Mouse (Mus musculus): Measurements from ENCODE around the gene Svep1. TPM values are rescaled to one million over a fixed set of nuclear protein-coding genes. Genes with fewer than 3 reads are reported as not detected.

Gene Svep1
- total and polyA plus RNA-seq, 2 experiments from 2014 or later, result 2.2 to 10.4 TPM

DNA sequence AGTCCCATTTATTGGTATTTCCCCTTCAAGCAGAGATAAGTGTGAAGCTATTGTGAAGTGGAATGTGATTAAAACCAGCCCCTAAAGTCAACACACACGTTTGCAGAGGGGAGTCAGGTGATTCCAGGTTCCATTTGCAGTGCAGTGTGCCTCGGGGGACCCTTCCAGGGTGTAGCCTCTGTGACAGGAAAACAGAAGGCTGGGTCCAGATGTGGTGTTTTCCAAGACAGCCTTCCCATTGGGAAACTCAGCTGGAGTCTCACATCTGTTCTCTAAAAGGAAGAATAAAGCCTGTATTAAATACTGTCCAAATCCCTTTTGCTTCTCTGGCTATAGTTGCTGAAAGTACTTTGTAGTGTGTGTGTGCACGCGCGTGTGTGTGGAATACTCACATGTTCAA lies 152.2 kb downstream of the Svep1 start:
- Histone ChIP-seq H3K4me2 (ENCODE audit: low read depth, low read length) (no peak overlapping the region), H3K36me3 (ENCODE audit: insufficient read depth, low read length) (no peaks in the 10 kb centered on the region), H3K27ac (no peak overlapping the region), H3K9me3 (ENCODE audit: low read length) (no peaks in the 10 kb centered on the region), H3K27me3 (ENCODE audit: insufficient read depth, low read length) (no peaks in the 10 kb centered on the region), H3K9ac (replicated peaks; ENCODE audit: low read length) (no peak overlapping the region), H3K4me1 (ENCODE audit: insufficient read depth, low read length) (no peaks in the 10 kb centered on the region), H3K4me3 (ENCODE audit: low read length) (no peak overlapping the region)
- DNase-seq (ENCODE audit: low spot score) (no peak), ATAC-seq (no peak)
- WGBS, result 70% methylated on average over 5 of the region's 5 CpGs
- TF ChIP-seq CTCF (IDR thresholded peaks at IDR 0.05; ENCODE audit: low read depth), result no peak

DNA sequence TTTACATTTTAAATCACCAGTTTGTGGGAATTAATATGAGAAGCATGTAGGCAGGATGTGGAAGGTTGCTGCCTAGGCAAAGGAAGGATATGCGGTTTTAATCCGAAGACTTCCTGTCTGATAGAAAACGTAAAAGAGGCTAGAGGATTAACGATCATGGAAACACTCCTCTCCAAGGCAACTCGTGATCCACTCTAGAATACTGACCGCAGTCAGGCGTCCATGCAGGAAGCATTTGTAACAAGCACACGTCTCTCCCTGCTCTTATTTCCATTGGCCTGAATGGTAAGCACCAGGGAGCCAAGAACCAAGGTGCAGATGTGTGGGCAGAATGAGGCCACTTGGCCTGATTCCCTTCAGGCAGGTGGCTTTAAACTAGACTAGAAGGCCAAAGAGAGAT lies 155.9 kb downstream of the Svep1 start:
- Histone ChIP-seq H3K4me2 (ENCODE audit: low read depth, low read length) (no peak overlapping the region), H3K4me3 (ENCODE audit: low read length) (no peak overlapping the region), H3K36me3 (ENCODE audit: insufficient read depth, low read length) (no peaks in the 10 kb centered on the region), H3K27me3 (ENCODE audit: insufficient read depth, low read length) (no peaks in the 10 kb centered on the region), H3K9me3 (ENCODE audit: low read length) (no peaks in the 10 kb centered on the region), H3K27ac (peak overlapping the region; percentile 55), H3K4me1 (ENCODE audit: insufficient read depth, low read length) (no peaks in the 10 kb centered on the region), H3K9ac (replicated peaks; ENCODE audit: low read length) (no peak overlapping the region)
- TF ChIP-seq CTCF (IDR thresholded peaks at IDR 0.05; ENCODE audit: low read depth), result no peak
- WGBS, result 65% methylated on average over 8 of the region's 8 CpGs
- peak; percentile 24 for DNase-seq (ENCODE audit: low spot score)
- peak; percentile 63; the same call in 1 of the 2 replicates for ATAC-seq

DNA sequence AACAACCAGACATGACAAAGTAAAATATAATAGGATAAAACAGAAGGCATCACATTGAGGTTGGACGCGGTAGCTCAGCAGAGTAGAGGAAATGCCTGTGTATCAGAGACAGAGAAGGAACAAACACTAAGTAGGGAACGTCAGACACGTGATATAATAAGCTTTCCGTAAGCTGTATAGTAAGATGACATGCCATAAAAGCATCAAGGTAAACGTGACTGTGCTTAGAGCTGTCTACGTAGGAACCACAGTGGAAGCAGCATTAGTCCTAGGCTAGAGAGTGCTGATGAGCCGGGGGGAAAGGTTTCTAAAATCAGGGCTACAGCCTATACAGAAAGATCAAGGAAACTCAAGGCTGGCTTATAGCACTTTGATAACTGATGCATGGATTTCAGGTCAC lies 156.4 kb downstream of the Svep1 start:
- Histone ChIP-seq H3K4me2 (ENCODE audit: low read depth, low read length) (no peak overlapping the region), H3K36me3 (ENCODE audit: insufficient read depth, low read length) (no peaks in the 10 kb centered on the region), H3K27me3 (ENCODE audit: insufficient read depth, low read length) (no peaks in the 10 kb centered on the region), H3K27ac (0 out of 2 replicates have a peak overlapping the region, but pooled peaks have one; percentile 55), H3K4me1 (ENCODE audit: insufficient read depth, low read length) (no peaks in the 10 kb centered on the region), H3K9me3 (ENCODE audit: low read length) (no peaks in the 10 kb centered on the region), H3K4me3 (ENCODE audit: low read length) (no peak overlapping the region), H3K9ac (replicated peaks; ENCODE audit: low read length) (no peak overlapping the region)
- no peak for TF ChIP-seq CTCF (IDR thresholded peaks at IDR 0.05; ENCODE audit: low read depth)
- 86% methylated on average over 8 of the region's 8 CpGs for WGBS
- ATAC-seq (no peak), DNase-seq (ENCODE audit: low spot score) (no peak)

DNA sequence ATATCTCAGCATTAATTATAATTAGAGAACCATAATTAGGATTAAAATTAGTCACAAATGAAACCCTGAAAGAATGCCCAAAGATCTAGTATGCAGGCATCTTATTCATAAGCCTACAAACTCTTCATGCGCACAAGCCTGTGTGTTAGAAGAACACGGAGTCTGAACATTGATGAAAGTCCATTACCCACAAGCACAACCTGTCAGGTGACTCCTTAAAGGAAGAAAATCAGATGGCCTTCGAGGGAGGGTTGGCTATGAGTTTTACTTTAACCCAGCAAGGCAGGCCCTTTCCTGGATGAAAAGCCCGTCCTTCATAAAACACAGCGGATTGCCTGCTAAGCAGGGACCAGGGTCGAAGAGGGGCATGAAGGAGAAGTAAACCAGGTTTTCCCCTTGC lies 161.8 kb downstream of the Svep1 start:
- TF ChIP-seq CTCF (IDR thresholded peaks at IDR 0.05; ENCODE audit: low read depth), result no peak
- no peak overlapping the region for H3K27ac ChIP-seq
- no peaks in the 10 kb centered on the region for H3K27me3 ChIP-seq (ENCODE audit: insufficient read depth, low read length)
- no peaks in the 10 kb centered on the region for H3K9me3 ChIP-seq (ENCODE audit: low read length)
- H3K4me1 ChIP-seq (ENCODE audit: insufficient read depth, low read length), result no peaks in the 10 kb centered on the region
- DNase-seq (ENCODE audit: low spot score), result no peak
- H3K36me3 ChIP-seq (ENCODE audit: insufficient read depth, low read length), result no peaks in the 10 kb centered on the region
- ATAC-seq, result no peak
- 93% methylated on average over 6 of the region's 6 CpGs for WGBS
- no peak overlapping the region for H3K9ac ChIP-seq (replicated peaks; ENCODE audit: low read length)
- H3K4me3 ChIP-seq (ENCODE audit: low read length), result no peak overlapping the region
- H3K4me2 ChIP-seq (ENCODE audit: low read depth, low read length), result no peak overlapping the region

DNA sequence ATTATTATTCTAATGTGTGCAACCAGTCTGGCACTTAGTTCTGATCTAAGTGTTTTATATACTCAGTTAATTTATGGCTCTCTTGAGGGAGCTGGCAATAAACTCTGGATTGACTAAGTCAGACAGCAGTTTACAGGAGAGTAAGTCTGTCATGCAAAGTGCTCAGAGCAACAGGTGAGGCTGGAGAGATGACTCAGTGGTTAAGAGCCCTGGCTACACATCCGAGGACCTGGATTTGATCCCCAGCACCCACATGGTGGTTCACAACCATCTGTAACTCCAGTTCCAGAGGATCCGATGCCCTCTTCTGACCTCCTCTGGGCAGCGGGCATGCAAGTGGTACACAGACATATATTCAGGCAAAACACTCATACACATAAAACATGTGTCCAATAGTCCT lies 162.3 kb downstream of the Svep1 start:
- ATAC-seq, result no peak
- H3K4me3 ChIP-seq (ENCODE audit: low read length), result no peak overlapping the region
- no peak overlapping the region for H3K27ac ChIP-seq
- H3K9ac ChIP-seq (replicated peaks; ENCODE audit: low read length), result no peak overlapping the region
- no peaks in the 10 kb centered on the region for H3K36me3 ChIP-seq (ENCODE audit: insufficient read depth, low read length)
- 95% methylated on average over 3 of the region's 3 CpGs for WGBS
- no peaks in the 10 kb centered on the region for H3K4me1 ChIP-seq (ENCODE audit: insufficient read depth, low read length)
- H3K9me3 ChIP-seq (ENCODE audit: low read length), result no peaks in the 10 kb centered on the region
- H3K27me3 ChIP-seq (ENCODE audit: insufficient read depth, low read length), result no peaks in the 10 kb centered on the region
- TF ChIP-seq CTCF (IDR thresholded peaks at IDR 0.05; ENCODE audit: low read depth), result no peak
- no peak for DNase-seq (ENCODE audit: low spot score)
- no peak overlapping the region for H3K4me2 ChIP-seq (ENCODE audit: low read depth, low read length)

DNA sequence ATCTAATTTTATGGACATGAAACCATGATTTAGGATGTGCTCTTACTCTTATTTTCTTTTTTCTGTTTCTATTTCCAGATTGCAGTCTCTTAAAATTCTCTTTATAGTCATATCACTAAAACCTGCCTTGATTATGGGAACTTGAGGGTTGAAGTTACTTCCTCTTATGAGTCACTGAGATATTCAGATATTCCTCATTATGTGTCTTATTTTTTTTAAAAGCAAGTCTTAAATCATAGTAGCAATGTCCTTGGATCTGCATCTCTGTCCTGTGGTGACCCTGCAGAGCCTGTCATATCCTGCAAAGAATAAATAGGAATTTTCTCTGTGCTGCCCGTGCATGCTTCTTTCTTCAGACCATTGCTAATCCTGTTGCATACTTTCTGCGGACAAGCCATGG lies 166.6 kb downstream of the Svep1 start:
- TF ChIP-seq CTCF (IDR thresholded peaks at IDR 0.05; ENCODE audit: low read depth), result no peak
- Histone ChIP-seq H3K27me3 (ENCODE audit: insufficient read depth, low read length) (no peaks in the 10 kb centered on the region), H3K4me2 (ENCODE audit: low read depth, low read length) (no peak overlapping the region), H3K9me3 (ENCODE audit: low read length) (no peaks in the 10 kb centered on the region), H3K27ac (no peak overlapping the region), H3K9ac (replicated peaks; ENCODE audit: low read length) (no peak overlapping the region), H3K4me1 (ENCODE audit: insufficient read depth, low read length) (no peaks in the 10 kb centered on the region), H3K36me3 (ENCODE audit: insufficient read depth, low read length) (no peaks in the 10 kb centered on the region), H3K4me3 (ENCODE audit: low read length) (no peak overlapping the region)
- no peak for DNase-seq (ENCODE audit: low spot score)
- no peak for ATAC-seq
- WGBS, result 76% methylated on average over 2 of the region's 2 CpGs

DNA sequence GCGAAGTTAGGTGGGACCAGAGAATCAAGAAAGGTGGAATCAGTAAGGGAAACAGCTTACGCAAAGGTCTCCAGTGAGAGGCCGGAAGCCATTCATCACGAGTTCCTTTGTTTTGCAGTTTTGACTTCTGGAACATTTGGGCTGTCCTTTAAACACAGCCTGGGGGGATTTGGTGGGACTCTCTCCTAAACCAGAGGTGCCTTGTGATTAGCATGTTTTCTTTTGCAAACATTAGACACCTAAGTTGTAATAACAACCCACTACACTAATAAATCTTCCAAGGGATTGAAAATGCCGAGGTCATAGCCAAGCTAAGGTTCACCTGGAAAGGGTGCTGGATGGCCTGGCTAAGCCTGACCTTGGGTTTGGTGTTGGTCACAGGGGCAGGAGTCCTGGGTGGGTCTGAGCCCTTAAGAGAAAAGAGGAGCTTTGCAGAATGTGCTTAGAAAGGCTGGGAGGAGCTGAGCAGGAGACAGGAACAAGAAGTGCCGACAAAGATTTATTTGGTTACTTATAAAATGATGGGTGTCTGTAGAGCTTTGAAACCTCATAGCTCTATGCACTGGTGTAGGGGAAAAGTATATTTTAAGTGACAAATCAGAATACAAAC lies 169.5 kb downstream of the Svep1 start:
- Histone ChIP-seq H3K9ac (replicated peaks; ENCODE audit: low read length) (no peak overlapping the region), H3K4me1 (ENCODE audit: insufficient read depth, low read length) (no peaks in the 10 kb centered on the region), H3K9me3 (ENCODE audit: low read length) (no peaks in the 10 kb centered on the region), H3K4me3 (ENCODE audit: low read length) (no peak overlapping the region), H3K4me2 (ENCODE audit: low read depth, low read length) (no peak overlapping the region), H3K27ac (no peak overlapping the region), H3K27me3 (ENCODE audit: insufficient read depth, low read length) (no peaks in the 10 kb centered on the region), H3K36me3 (ENCODE audit: insufficient read depth, low read length) (no peaks in the 10 kb centered on the region)
- DNase-seq (ENCODE audit: low spot score), result no peak
- no peak for ATAC-seq
- 91% methylated on average over 6 of the region's 6 CpGs for WGBS
- no peak for TF ChIP-seq CTCF (IDR thresholded peaks at IDR 0.05; ENCODE audit: low read depth)
